Mouse (Mus musculus) forebrain, embryonic 16.5 days (tissue): ENCODE results near the gene Nyap2. TPM values are rescaled to one million over a fixed set of nuclear protein-coding genes. Genes with fewer than 3 reads are reported as not detected.
"Not testable (repeated sequence)": the region's sequence is repeated elsewhere in the genome, so short reads cannot be mapped to it uniquely, and the experiment has no call there.

Experiments
- ATAC-seq: fragments of 200-750 bp; cut with Nextera tagmentation; 2 replicates; pipeline ENCODE4 v1.8.0; 2017; ENCODE audit warnings: mild to moderate bottlenecking, moderate library complexity
- H3K27ac ChIP-seq: fragments of 300-500 bp; sonication (generic); 2 replicates; pipeline ENCODE4 v1.5.1; 2014; ENCODE audit warnings: low read length, control low read depth
- H3K27me3 ChIP-seq: fragments of 300-500 bp; sonication (generic); replicated peaks from 2 replicates; pipeline ENCODE4 v1.6.1; 2014; ENCODE audit warnings: low read length; ENCODE audit not compliant: control insufficient read depth, insufficient read depth
- H3K36me3 ChIP-seq: fragments of 300-500 bp; sonication (generic); 2 replicates; pipeline ENCODE4 v1.6.1; 2014; ENCODE audit not compliant: control insufficient read depth, insufficient read depth
- H3K4me1 ChIP-seq: fragments of 300-500 bp; sonication (generic); replicated peaks from 2 replicates; pipeline ENCODE4 v1.6.1; 2014; ENCODE audit warnings: low read length; ENCODE audit not compliant: control insufficient read depth, insufficient read depth
- H3K4me2 ChIP-seq: fragments of 300-500 bp; sonication (generic); 2 replicates; pipeline ENCODE4 v1.6.1; 2014; ENCODE audit warnings: mild to moderate bottlenecking, low read length, control low read depth
- H3K4me3 ChIP-seq: fragments of 300-500 bp; sonication (generic); replicated peaks from 2 replicates; pipeline ENCODE4 v1.5.1; 2014; ENCODE audit warnings: mild to moderate bottlenecking, low read length, control low read depth
- H3K9ac ChIP-seq: fragments of 300-500 bp; sonication (generic); replicated peaks from 2 replicates; pipeline ENCODE4 v1.6.1; 2014; ENCODE audit warnings: low read depth, low read length, control low read depth
- H3K9me3 ChIP-seq: fragments of 300-500 bp; sonication (generic); 2 replicates; pipeline ENCODE4 v1.6.1; 2016; ENCODE audit warnings: low read length; ENCODE audit not compliant: control insufficient read depth
- WGBS: fragments of 180-500 bp; shearing (Covaris S2); extraction: QIAGEN DNeasy Blood & Tissue Kit; methylation state at CpG from one replicate; pipeline ENCODE4 v1.1.7; 2014; 5-methylcytosine and 5-hydroxymethylcytosine counted together
- polyA plus RNA-seq: library from polyadenylated mRNA; unstranded; fragments of >200 nt; fragmentation: Nextera tagmentation; extraction: Ambion mirVana; gene quantifications from 2 replicates; pipeline ENCODE4 v1.2.1, GENCODE M21; 2015

Nyap2 gene
- polyA plus RNA-seq, 1 experiment from 2014 or later: 12.0 TPM

DNA sequence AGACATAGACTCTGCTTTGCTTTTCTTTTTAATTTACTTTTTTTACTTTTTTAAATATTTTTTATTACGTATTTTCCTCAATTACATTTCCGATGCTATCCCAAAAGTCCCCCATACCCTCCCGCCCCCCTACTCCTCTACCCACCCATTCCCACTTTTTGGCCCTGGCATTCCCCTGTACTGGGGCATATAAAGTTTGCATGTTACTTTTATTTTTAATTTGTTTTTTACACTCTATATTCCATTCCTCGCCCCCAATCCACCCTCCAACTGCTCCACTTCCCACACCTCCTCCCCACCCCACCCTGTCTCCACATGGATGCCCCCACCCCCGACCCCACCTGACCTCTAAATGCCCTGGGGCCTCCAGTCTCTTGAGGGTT lies 155.6 kb downstream of the Nyap2 start:
- H3K36me3 ChIP-seq, H3K4me2 ChIP-seq, H3K9me3 ChIP-seq, H3K27ac ChIP-seq, H3K9ac ChIP-seq, H3K27me3 ChIP-seq, H3K4me1 ChIP-seq, H3K4me3 ChIP-seq: not testable (repeated sequence)
- 32% methylated on average over 5 of the region's 5 CpGs for WGBS
- ATAC-seq: 0 out of 2 replicates have a peak, but pooled peaks have one; percentile 28

DNA sequence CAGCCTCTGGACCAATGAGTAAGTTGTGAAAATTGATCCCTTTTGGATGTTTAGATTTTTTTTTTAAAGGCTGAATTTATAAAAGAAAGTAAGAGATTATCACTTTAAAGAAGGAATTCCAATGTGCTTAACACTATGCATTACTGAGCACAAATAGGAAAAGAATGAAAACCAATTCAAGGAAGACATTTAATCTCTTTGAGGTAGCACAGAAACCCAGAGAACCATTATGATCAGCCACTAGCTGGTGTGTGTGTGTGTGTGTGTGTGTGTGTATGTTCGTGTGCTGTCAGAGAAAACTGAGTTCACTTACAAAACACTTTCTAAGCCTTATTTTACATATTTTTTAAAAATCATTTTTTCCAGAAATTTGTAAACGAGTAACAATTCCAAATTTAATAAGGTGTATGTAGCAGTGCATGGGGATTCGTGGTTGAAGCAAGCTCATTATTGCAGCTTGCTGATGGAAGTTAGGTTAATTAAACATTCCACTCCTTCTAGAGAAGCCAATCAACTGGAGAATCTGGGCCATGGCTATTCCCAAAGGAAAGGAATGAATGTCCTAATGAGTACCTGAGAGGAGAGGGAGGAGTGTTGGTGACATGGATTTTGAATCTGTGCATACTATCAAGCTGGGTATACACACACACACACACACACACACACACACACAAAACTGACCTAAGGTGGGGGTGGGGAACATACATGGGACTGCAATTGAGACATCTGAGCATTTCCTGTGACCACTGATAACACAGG lies 171.9 kb downstream of the Nyap2 start:
- 20% methylated on average over 3 of the region's 3 CpGs for WGBS
- Histone ChIP-seq H3K9me3 (no peaks in the 10 kb centered on the region), H3K4me1 (no peaks in the 10 kb centered on the region), H3K4me3 (no peak overlapping the region), H3K9ac (no peak overlapping the region), H3K27ac (no peak overlapping the region), H3K36me3 (peaks cover 2% of the 10 kb centered on the region; the same call in 1 of the 2 replicates), H3K4me2 (no peak overlapping the region), H3K27me3 (no peaks in the 10 kb centered on the region)
- no peak for ATAC-seq

GRCm38 (mm10) chr1:81250068-81250467 lies 173.3 kb downstream of the Nyap2 start:
- Histone ChIP-seq H3K4me3 (no peak overlapping the region), H3K27me3 (no peaks in the 10 kb centered on the region), H3K4me1 (no peaks in the 10 kb centered on the region), H3K36me3 (peaks cover 2% of the 10 kb centered on the region; the same call in 1 of the 2 replicates), H3K9ac (no peak overlapping the region), H3K4me2 (no peak overlapping the region), H3K27ac (no peak overlapping the region), H3K9me3 (no peaks in the 10 kb centered on the region)
- WGBS: 94% methylated on average over 11 of the region's 11 CpGs
- no peak for ATAC-seq

GRCm38 (mm10) chr1:81266441-81266840 lies 189.7 kb downstream of the Nyap2 start:
- no peak overlapping the region for H3K4me3 ChIP-seq
- H3K27me3 ChIP-seq: no peaks in the 10 kb centered on the region
- no peak for ATAC-seq
- H3K9me3 ChIP-seq: no peaks in the 10 kb centered on the region
- no peak overlapping the region for H3K27ac ChIP-seq
- WGBS: 41% methylated on average over 3 of the region's 3 CpGs
- H3K4me1 ChIP-seq: no peaks in the 10 kb centered on the region; the same call in 1 of the 2 replicates
- H3K36me3 ChIP-seq: no peaks in the 10 kb centered on the region; the same call in 1 of the 2 replicates
- H3K9ac ChIP-seq: no peak overlapping the region
- H3K4me2 ChIP-seq: no peak overlapping the region

GRCm38 (mm10) chr1:81280978-81281377 lies 204.2 kb downstream of the Nyap2 start:
- Histone ChIP-seq H3K4me3 (no peak overlapping the region), H3K9me3 (no peaks in the 10 kb centered on the region), H3K4me1 (no peaks in the 10 kb centered on the region), H3K27ac (no peak overlapping the region), H3K27me3 (no peaks in the 10 kb centered on the region), H3K9ac (no peak overlapping the region), H3K36me3 (no peaks in the 10 kb centered on the region), H3K4me2 (no peak overlapping the region)
- ATAC-seq: peak; percentile 79
- 37% methylated on average over 9 of the region's 9 CpGs for WGBS

GRCm38 (mm10) chr1:81285633-81286032 lies 208.9 kb downstream of the Nyap2 start:
- no peak for ATAC-seq
- H3K27me3 ChIP-seq: no peaks in the 10 kb centered on the region
- no peak overlapping the region for H3K4me3 ChIP-seq
- 43% methylated on average over 3 of the region's 3 CpGs for WGBS
- no peak overlapping the region for H3K27ac ChIP-seq
- H3K9me3 ChIP-seq: no peaks in the 10 kb centered on the region
- H3K9ac ChIP-seq: no peak overlapping the region
- H3K4me2 ChIP-seq: no peak overlapping the region
- no peaks in the 10 kb centered on the region for H3K4me1 ChIP-seq
- no peaks in the 10 kb centered on the region for H3K36me3 ChIP-seq

GRCm38 (mm10) chr1:81287088-81287487 lies 210.3 kb downstream of the Nyap2 start:
- Histone ChIP-seq H3K4me3 (no peak overlapping the region), H3K9ac (no peak overlapping the region), H3K36me3 (no peaks in the 10 kb centered on the region), H3K27me3 (no peaks in the 10 kb centered on the region), H3K9me3 (no peaks in the 10 kb centered on the region), H3K27ac (peak overlapping the region; percentile 51), H3K4me1 (no peaks in the 10 kb centered on the region), H3K4me2 (no peak overlapping the region)
- ATAC-seq: peak; percentile 89

DNA sequence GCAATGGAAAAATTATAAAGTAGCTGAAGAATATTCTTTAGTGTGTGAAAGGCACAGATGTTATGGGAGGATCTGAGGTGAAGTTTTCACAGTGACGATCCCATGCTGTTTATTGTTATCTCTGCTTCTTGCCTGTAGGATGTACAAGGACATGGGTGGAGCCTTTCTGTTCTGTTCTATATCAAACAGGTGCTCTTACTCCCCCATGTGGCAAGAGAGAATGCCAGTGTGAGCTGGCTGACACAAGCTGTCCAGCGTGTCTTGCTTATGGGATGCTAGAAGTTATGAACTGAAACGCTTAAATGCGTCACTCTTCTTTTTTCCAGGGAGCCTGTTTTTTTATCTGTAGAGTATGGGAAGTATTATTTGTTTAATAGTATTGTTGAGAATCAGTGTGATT lies 224.0 kb downstream of the Nyap2 start:
- 49% methylated on average over 4 of the region's 4 CpGs for WGBS
- ATAC-seq: peak; percentile 43; the same call in 1 of the 2 replicates

DNA sequence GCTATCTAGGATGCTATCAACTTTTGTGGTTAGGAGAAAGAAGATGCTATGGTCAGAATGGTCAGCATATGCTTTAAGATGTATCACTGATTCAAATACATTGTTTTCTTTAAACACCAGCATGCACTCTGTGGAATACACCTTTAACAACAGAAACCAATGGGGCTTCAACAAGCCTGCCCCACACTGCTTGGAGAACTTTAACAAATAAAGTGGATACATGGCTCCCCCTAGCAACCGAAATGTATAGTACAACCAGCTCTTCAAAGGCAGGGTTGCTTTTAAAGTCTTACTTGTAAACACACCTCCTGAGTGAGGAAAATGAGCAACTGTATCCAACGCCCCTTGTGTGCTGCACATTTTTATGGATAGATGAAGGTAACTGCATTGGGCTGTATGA lies 224.9 kb downstream of the Nyap2 start:
- Histone ChIP-seq H3K27ac (no peak overlapping the region), H3K4me3 (no peak overlapping the region), H3K9me3 (no peaks in the 10 kb centered on the region), H3K27me3 (no peaks in the 10 kb centered on the region), H3K9ac (no peak overlapping the region), H3K4me2 (no peak overlapping the region), H3K36me3 (no peaks in the 10 kb centered on the region), H3K4me1 (no peaks in the 10 kb centered on the region)
- ATAC-seq: peak; percentile 70
- 6% methylated on average over 2 of the region's 2 CpGs for WGBS

More for the DNA sequence above, 224.0 kb downstream of the Nyap2 start:
- Histone ChIP-seq H3K36me3 (no peaks in the 10 kb centered on the region), H3K9me3 (no peaks in the 10 kb centered on the region), H3K9ac (no peak overlapping the region), H3K27me3 (no peaks in the 10 kb centered on the region), H3K4me3 (no peak overlapping the region), H3K4me2 (no peak overlapping the region), H3K27ac (no peak overlapping the region), H3K4me1 (no peaks in the 10 kb centered on the region)
